Mouse (Mus musculus): ENCODE measurements around the gene Sgca.

The Sgca gene

DNA sequence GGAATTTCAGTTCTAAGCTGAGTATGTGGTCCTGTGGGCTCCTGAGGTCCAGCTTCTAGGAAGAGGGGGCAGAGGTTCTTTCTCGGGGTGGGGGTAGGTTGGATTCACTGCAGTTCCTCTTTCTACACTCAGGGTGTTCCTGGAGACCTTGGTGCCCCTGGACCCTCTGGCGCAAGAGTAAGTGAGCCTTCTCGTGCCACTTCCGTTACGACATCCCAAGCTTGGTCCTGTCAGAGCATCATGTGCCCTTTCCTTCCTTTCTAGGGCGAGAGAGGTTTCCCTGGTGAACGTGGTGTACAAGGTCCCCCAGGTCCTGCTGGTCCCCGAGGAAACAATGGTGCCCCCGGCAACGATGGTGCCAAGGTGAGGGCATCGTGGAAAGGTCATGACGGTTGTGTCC lies 30.9 kb downstream of the Sgca start:
- DNase-seq (ENCODE audit: extremely low spot score, low read depth, low spot score), result no peak

DNA sequence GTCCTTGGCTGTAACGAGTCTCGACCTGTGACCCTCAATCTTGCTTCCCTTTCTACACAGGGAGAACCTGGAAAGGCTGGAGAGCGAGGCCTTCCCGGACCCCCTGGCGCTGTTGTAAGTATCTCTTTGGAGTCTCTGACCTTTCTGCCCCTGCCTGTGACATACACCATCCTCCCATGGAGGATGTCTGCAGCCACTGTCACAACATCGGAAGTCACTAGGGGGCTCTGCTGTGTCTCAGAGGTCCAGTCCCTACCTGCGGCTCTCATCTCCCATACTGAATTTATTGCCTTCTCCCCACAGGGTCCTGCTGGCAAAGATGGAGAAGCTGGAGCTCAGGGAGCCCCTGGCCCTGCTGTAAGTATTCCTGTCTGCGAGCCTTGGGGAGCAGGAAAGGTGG lies 31.8 kb downstream of the Sgca start:
- no peak for DNase-seq (ENCODE audit: extremely low spot score, low read depth, low spot score)

- DNase-seq (ENCODE audit: extremely low spot score, low read depth, low spot score), result no peak
Observed at GRCm38 (mm10) chr11:94943054-94943453, 33.1 kb downstream of the Sgca start.

GRCm38 (mm10) chr11:94942282-94943023 lies 33.7 kb downstream of the Sgca start:
- DNase-seq (ENCODE audit: extremely low spot score, low read depth, low spot score), result no peak

DNA sequence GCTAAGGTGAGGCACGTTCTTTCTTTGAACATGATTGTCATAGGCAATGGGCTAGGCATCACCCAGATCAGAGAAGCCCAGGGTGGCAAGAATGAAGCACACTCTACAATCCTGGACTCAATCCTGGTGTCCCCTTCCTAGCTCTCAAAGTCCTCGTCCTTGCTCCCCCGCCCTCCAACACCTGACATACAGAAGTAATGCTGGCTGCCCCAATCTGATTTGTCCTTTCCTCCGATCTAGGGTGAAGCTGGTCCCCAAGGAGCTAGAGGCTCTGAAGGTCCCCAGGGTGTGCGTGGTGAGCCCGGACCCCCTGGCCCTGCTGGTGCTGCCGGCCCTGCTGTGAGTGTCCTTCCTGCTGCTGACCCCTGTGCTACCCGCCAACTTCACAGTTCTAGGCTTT lies 34.4 kb downstream of the Sgca start:
- no peak for DNase-seq (ENCODE audit: extremely low spot score, low read depth, low spot score)

- no peak for DNase-seq (ENCODE audit: extremely low spot score, low read depth, low spot score)
Observed at GRCm38 (mm10) chr11:94941121-94941520, 35.0 kb downstream of the Sgca start.

GRCm38 (mm10) chr11:94939280-94939679 lies 36.8 kb downstream of the Sgca start:
- DNase-seq (ENCODE audit: extremely low spot score, low read depth, low spot score), result no peak

DNA sequence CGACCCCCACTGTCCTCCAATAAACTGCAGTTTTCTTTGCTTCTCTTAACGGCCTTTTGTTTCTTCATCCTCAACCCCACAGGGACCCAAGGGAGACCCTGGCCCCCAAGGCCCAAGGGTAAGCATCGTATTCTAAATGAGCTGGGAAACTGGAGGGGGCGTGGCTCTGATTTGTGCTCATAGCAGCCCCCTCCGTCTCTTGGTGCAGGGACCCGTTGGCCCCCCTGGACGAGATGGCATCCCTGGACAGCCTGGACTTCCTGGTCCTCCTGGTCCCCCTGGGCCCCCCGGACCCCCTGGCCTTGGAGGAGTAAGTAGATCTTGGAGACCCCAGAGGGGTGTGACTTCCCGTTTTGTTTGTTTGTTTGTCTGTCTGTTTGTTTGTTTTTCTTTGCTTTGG lies 37.8 kb downstream of the Sgca start:
- no peak for DNase-seq (ENCODE audit: extremely low spot score, low read depth, low spot score)

DNA sequence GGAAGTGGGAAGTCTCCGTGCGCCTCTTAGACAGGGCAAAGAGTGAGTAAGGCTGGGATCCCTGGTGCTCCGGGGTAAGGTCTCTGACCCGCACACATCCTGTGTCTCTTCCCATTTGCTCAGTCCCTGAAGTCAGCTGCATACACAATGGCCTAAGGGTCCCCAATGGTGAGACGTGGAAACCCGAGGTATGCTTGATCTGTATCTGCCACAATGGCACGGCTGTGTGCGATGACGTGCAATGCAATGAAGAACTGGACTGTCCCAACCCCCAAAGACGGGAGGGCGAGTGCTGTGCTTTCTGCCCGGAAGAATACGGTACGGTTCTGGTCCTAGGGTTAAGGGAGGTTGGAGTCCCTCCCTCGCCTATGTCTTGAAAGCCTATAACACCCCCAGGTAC lies 38.3 kb downstream of the Sgca start:
- DNase-seq (ENCODE audit: extremely low spot score, low read depth, low spot score), result no peak

DNA sequence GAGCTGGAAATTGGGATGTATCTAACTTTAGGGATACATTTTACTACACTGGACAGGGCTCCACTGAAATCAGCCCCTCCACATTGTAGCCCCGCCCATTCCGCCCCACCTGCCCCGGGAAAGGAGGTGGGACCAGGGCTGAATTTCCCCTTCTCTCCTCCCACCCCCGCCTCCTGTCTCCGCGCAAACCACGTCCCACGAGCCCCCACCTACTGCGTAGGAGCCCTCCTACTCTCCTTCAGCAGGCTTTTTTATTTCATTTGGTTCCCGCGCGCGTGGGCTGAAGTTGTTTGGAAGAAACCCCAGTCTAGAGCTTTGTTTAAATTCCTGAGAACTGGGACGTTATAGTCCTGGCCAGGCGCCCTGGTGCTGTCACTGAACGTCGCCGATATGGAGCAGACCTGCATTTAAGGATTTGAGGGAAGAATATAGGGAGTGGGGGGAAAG lies 38.8 kb downstream of the Sgca start:
- DNase-seq (ENCODE audit: extremely low spot score, low read depth, low spot score), result no peak

- peak; percentile 91 for DNase-seq (ENCODE audit: extremely low spot score, low read depth, low spot score)
Observed at GRCm38 (mm10) chr11:94936851-94937295, 39.3 kb downstream of the Sgca start.

DNA sequence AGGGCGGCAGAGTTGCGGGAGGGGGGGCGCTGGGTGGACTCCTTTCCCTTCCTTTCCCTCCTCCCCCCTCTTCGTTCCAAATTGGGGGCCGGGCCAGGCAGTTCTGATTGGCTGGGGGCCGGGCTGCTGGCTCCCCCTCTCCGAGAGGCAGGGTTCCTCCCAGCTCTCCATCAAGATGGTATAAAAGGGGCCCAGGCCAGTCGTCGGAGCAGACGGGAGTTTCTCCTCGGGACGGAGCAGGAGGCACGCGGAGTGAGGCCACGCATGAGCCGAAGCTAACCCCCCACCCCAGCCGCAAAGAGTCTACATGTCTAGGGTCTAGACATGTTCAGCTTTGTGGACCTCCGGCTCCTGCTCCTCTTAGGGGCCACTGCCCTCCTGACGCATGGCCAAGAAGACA lies 40.1 kb downstream of the Sgca start, which contains the start of gene Col1a1:
TSS of gene Col1a1 (plus strand) at position 180 of the 400 bp plus-strand sequence.
- DNase-seq (ENCODE audit: extremely low spot score, low read depth, low spot score), result no peak

DNA sequence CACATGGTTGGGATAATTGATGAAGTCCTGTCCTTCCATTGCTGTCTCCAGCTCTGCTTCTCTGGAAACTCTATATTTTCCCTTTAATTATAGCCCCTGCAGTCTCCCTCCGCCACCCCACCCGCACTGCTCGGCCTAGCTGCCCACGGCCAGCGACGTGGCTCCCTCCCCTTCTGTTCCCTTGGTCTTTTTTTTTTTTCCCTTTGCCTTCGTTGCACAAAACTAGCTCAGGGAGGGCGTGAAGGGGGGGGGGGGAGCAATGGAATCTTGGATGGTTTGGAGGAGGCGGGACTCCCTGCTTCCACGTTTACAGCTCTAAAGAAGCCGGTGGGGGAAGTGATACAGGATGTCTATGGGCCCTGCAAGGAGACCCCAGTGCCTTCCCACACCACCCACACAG lies 41.6 kb downstream of the Sgca start:
- DNase-seq (ENCODE audit: extremely low spot score, low read depth, low spot score), result no peak

GRCm38 (mm10) chr11:94933584-94933983 lies 42.5 kb downstream of the Sgca start:
- no peak for DNase-seq (ENCODE audit: extremely low spot score, low read depth, low spot score)

DNA sequence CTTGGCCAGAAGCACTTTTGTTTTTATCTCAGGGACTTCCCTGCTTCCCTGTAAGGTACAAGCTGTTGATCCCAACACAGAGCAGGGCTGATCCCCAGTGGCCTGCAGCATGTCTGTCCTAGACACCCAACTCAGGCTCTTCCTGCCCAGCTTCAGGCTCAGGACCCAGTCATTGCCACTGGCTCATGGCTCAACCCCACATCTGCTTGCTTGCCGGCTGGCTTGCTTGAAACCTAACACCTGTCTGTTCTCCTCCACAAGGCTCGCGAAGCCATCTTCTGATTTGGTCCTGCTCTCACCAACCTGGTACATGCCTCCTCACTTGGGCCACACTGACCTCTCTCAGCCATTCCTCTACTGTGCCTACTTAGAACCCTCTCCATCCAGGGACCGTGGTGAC lies 46.0 kb downstream of the Sgca start:
- DNase-seq (ENCODE audit: extremely low spot score, low read depth, low spot score), result no peak

DNA sequence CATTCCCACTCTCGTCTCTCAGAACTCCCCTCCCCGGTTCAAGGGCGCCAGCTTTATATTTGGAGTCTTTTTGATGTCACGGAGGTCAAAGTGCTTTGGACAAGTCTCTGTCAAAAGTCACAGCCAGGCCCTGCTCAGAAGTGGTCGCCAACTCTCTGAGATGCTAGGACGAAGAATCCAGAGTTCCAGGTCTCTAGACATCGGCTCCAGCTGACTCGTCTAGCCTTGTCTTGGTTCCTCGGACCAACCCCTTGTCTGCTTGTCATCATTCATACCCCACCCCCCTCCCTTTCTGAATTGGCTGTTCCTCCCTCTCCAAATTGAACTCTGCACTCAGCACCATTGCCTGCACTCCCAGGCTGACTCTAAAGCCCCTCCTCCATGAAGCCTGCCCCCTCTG lies 46.5 kb downstream of the Sgca start:
- no peak for DNase-seq (ENCODE audit: extremely low spot score, low read depth, low spot score)

GRCm38 (mm10) chr11:94928820-94929219 lies 47.3 kb downstream of the Sgca start:
- peak; percentile 69 for DNase-seq (ENCODE audit: extremely low spot score, low read depth, low spot score)

- DNase-seq (ENCODE audit: extremely low spot score, low read depth, low spot score), result no peak
Observed at GRCm38 (mm10) chr11:94927771-94928291, 48.3 kb downstream of the Sgca start.

DNA sequence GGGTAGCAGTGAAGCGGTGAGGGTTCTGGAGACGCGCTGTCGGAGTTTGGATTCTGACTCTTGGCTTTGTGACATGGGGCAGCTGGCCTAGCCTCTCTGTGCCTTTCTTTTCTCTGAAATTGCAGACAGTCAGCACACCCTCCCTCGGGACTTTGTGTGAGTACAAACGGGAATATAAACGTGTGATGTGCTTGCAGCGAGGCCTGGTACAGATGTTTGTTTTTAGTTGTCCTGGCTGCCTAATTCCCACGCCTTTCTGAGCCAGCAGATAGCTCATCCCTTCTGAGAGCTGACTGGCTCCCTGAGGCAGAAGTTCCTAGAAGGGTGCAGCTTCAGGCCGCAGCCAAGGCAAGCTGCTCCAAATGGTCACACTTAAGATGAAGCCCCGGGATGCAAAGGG lies 49.7 kb downstream of the Sgca start:
- no peak for DNase-seq (ENCODE audit: extremely low spot score, low read depth, low spot score)

DNA sequence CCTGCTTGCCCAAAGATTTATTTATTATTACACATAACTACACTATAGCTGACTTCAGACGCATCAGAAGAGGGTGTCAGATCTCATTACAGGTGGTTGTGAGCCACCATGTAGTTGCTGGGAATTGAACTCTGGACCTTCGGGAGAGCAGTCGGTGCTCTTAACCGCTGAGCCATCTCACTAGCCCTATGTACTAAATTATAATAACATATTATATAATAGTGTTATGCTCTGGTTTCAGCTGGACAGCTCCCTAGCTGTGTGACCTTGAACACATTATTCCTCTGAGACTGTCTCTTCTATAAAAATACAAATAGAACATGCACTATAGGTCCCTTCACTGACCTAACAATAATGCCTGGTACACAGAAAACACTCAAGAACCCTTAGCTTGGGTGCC lies 51.1 kb downstream of the Sgca start:
- no peak for DNase-seq (ENCODE audit: extremely low spot score, low read depth, low spot score)

- no peak for DNase-seq (ENCODE audit: extremely low spot score, low read depth, low spot score)
Observed at GRCm38 (mm10) chr11:94920996-94921401, 55.1 kb downstream of the Sgca start.

- no peak for DNase-seq (ENCODE audit: extremely low spot score, low read depth, low spot score)
Observed at GRCm38 (mm10) chr11:94917717-94918116, 58.4 kb downstream of the Sgca start.

- DNase-seq (ENCODE audit: extremely low spot score, low read depth, low spot score), result no peak
Observed at GRCm38 (mm10) chr11:94916477-94916876, 59.6 kb downstream of the Sgca start.
